Mouse (Mus musculus): ENCODE data around the gene Cap2. TPM values are rescaled to one million over a fixed set of nuclear protein-coding genes. Genes with fewer than 3 reads are reported as not detected.

Cap2 gene
- polyA plus RNA-seq, 1 experiment = 0.16 TPM

DNA sequence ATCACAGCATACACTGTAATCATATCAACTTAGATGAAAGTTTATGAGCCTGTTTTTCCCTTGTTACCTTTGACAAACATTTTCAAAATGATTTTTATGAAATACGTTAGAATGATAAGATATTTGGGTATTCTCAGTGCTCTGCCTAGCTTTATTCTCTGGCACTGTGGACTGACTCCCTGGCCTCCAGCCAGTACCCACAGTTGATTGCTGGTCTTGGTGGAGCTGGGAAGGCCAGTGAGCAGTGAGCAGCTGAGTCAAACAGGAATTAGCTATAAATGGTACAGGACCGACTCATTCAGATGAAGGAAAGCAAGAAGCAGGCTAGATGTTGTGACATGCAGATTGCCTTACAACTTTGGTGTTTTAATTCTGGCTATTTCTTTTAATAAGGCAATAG lies 173.0 kb downstream of the Cap2 start:
- peaks cover 1% of the 10 kb centered on the region for H3K79me3 ChIP-seq (ENCODE audit: low read depth)
- H3K4me3 ChIP-seq (ENCODE audit: insufficient read depth, poor library complexity, severe bottlenecking) = no peak overlapping the region
- H3K36me3 ChIP-seq (ENCODE audit: control insufficient read depth, insufficient read depth) = peaks cover 56% of the 10 kb centered on the region
- TF ChIP-seq MAX (IDR thresholded peaks at IDR 0.05) = no peak
- TF ChIP-seq MYOG (IDR thresholded peaks at IDR 0.05; ENCODE audit: control insufficient read depth, extremely low read depth, insufficient read length) = no peak
- no peak for TF ChIP-seq CTCF (IDR thresholded peaks at IDR 0.05; ENCODE audit: control insufficient read depth, insufficient read depth, insufficient read length)
- no peak for TF ChIP-seq CEBPB (IDR thresholded peaks at IDR 0.05; ENCODE audit: low read depth)
- no peak for TF ChIP-seq USF1 (IDR thresholded peaks at IDR 0.05; ENCODE audit: low read depth)
- no peak for TF ChIP-seq FOSL1 (IDR thresholded peaks at IDR 0.05; ENCODE audit: insufficient read depth, low read length, poor library complexity, severe bottlenecking)
- TF ChIP-seq MYOD1 (IDR thresholded peaks at IDR 0.05; ENCODE audit: control insufficient read depth, insufficient read length, low read depth) = no peak
- H3K79me2 ChIP-seq (ENCODE audit: control insufficient read depth, insufficient read depth) = no peaks in the 10 kb centered on the region
- H3ac ChIP-seq (ENCODE audit: control insufficient read depth, insufficient read length, low read depth) = no peak overlapping the region
- no peaks in the 10 kb centered on the region for H3K27me3 ChIP-seq (ENCODE audit: control insufficient read depth, insufficient read depth, insufficient read length)

- no peaks in the 10 kb centered on the region for H3K79me3 ChIP-seq (ENCODE audit: low read depth)
- TF ChIP-seq CTCF (IDR thresholded peaks at IDR 0.05; ENCODE audit: control insufficient read depth, insufficient read depth, insufficient read length) (no peak), USF1 (IDR thresholded peaks at IDR 0.05; ENCODE audit: low read depth) (no peak), CEBPB (IDR thresholded peaks at IDR 0.05; ENCODE audit: low read depth) (no peak), FOSL1 (IDR thresholded peaks at IDR 0.05; ENCODE audit: insufficient read depth, low read length, poor library complexity, severe bottlenecking) (no peak), MAX (IDR thresholded peaks at IDR 0.05) (no peak), MYOG (IDR thresholded peaks at IDR 0.05; ENCODE audit: control insufficient read depth, extremely low read depth, insufficient read length) (no peak), MYOD1 (IDR thresholded peaks at IDR 0.05; ENCODE audit: control insufficient read depth, insufficient read length, low read depth) (no peak)
- H3K27me3 ChIP-seq (ENCODE audit: control insufficient read depth, insufficient read depth, insufficient read length) = no peaks in the 10 kb centered on the region
- no peaks in the 10 kb centered on the region for H3K79me2 ChIP-seq (ENCODE audit: control insufficient read depth, insufficient read depth)
- no peak overlapping the region for H3K4me3 ChIP-seq (ENCODE audit: insufficient read depth, poor library complexity, severe bottlenecking)
- H3ac ChIP-seq (ENCODE audit: control insufficient read depth, insufficient read length, low read depth) = no peak overlapping the region
- H3K36me3 ChIP-seq (ENCODE audit: control insufficient read depth, insufficient read depth) = peaks cover 74% of the 10 kb centered on the region
These were observed 176.1 kb downstream of the Cap2 start for GRCm38 (mm10) chr13:46677721-46678120.

- peaks cover 16% of the 10 kb centered on the region for H3K79me3 ChIP-seq (ENCODE audit: low read depth)
These were observed 181.3 kb downstream of the Cap2 start for GRCm38 (mm10) chr13:46682921-46683320.

GRCm38 (mm10) chr13:46683370-46683769 lies 181.7 kb downstream of the Cap2 start:
- no peaks in the 10 kb centered on the region for H3K27me3 ChIP-seq (ENCODE audit: control insufficient read depth, insufficient read depth, insufficient read length)
- TF ChIP-seq MAX (IDR thresholded peaks at IDR 0.05) (no peak), MYOG (IDR thresholded peaks at IDR 0.05; ENCODE audit: control insufficient read depth, extremely low read depth, insufficient read length) (no peak), CEBPB (IDR thresholded peaks at IDR 0.05; ENCODE audit: low read depth) (no peak), CTCF (IDR thresholded peaks at IDR 0.05; ENCODE audit: control insufficient read depth, insufficient read depth, insufficient read length) (no peak), MYOD1 (IDR thresholded peaks at IDR 0.05; ENCODE audit: control insufficient read depth, insufficient read length, low read depth) (no peak)
- H3K79me2 ChIP-seq (ENCODE audit: control insufficient read depth, insufficient read depth) = peaks cover 52% of the 10 kb centered on the region
- H3K36me3 ChIP-seq (ENCODE audit: control insufficient read depth, insufficient read depth) = peaks cover 84% of the 10 kb centered on the region
- no peak overlapping the region for H3K4me3 ChIP-seq (ENCODE audit: insufficient read depth, poor library complexity, severe bottlenecking)
- peaks cover 16% of the 10 kb centered on the region for H3K79me3 ChIP-seq (ENCODE audit: low read depth)
- no peak overlapping the region for H3ac ChIP-seq (ENCODE audit: control insufficient read depth, insufficient read length, low read depth)

More at GRCm38 (mm10) chr13:46682921-46683320, 181.3 kb downstream of the Cap2 start:
- H3K27me3 ChIP-seq (ENCODE audit: control insufficient read depth, insufficient read depth, insufficient read length) = no peaks in the 10 kb centered on the region
- TF ChIP-seq MYOG (IDR thresholded peaks at IDR 0.05; ENCODE audit: control insufficient read depth, extremely low read depth, insufficient read length) (no peak), USF1 (IDR thresholded peaks at IDR 0.05; ENCODE audit: low read depth) (no peak), MAX (IDR thresholded peaks at IDR 0.05) (no peak), CTCF (IDR thresholded peaks at IDR 0.05; ENCODE audit: control insufficient read depth, insufficient read depth, insufficient read length) (no peak), FOSL1 (IDR thresholded peaks at IDR 0.05; ENCODE audit: insufficient read depth, low read length, poor library complexity, severe bottlenecking) (no peak), CEBPB (IDR thresholded peaks at IDR 0.05; ENCODE audit: low read depth) (no peak)
- H3K36me3 ChIP-seq (ENCODE audit: control insufficient read depth, insufficient read depth) = peaks cover 84% of the 10 kb centered on the region
- H3ac ChIP-seq (ENCODE audit: control insufficient read depth, insufficient read length, low read depth) = no peak overlapping the region
- H3K79me2 ChIP-seq (ENCODE audit: control insufficient read depth, insufficient read depth) = peaks cover 49% of the 10 kb centered on the region
- no peak overlapping the region for H3K4me3 ChIP-seq (ENCODE audit: insufficient read depth, poor library complexity, severe bottlenecking)

GRCm38 (mm10) chr13:46690559-46691241 lies 189.1 kb downstream of the Cap2 start:
- Histone ChIP-seq H3ac (ENCODE audit: control insufficient read depth, insufficient read length, low read depth) (no peak overlapping the region), H3K4me3 (ENCODE audit: insufficient read depth, poor library complexity, severe bottlenecking) (no peak overlapping the region), H3K79me3 (ENCODE audit: low read depth) (peaks cover 57% of the 10 kb centered on the region), H3K79me2 (ENCODE audit: control insufficient read depth, insufficient read depth) (peaks cover 90% of the 10 kb centered on the region), H3K27me3 (ENCODE audit: control insufficient read depth, insufficient read depth, insufficient read length) (no peaks in the 10 kb centered on the region), H3K36me3 (ENCODE audit: control insufficient read depth, insufficient read depth) (peaks cover 96% of the 10 kb centered on the region)
- no peak for TF ChIP-seq FOSL1 (IDR thresholded peaks at IDR 0.05; ENCODE audit: insufficient read depth, low read length, poor library complexity, severe bottlenecking)
- TF ChIP-seq USF1 (IDR thresholded peaks at IDR 0.05; ENCODE audit: low read depth) = no peak
- no peak for TF ChIP-seq CTCF (IDR thresholded peaks at IDR 0.05; ENCODE audit: control insufficient read depth, insufficient read depth, insufficient read length)
- TF ChIP-seq CEBPB (IDR thresholded peaks at IDR 0.05; ENCODE audit: low read depth) = no peak
- TF ChIP-seq MAX (IDR thresholded peaks at IDR 0.05) = no peak
- TF ChIP-seq MYOG (IDR thresholded peaks at IDR 0.05; ENCODE audit: control insufficient read depth, extremely low read depth, insufficient read length) = no peak
- no peak for TF ChIP-seq MYOD1 (IDR thresholded peaks at IDR 0.05; ENCODE audit: control insufficient read depth, insufficient read length, low read depth)

All from C2C12 (cell line).